11 mouse cellular contexts compared by ENCODE assay signal in the genomic region with DNA sequence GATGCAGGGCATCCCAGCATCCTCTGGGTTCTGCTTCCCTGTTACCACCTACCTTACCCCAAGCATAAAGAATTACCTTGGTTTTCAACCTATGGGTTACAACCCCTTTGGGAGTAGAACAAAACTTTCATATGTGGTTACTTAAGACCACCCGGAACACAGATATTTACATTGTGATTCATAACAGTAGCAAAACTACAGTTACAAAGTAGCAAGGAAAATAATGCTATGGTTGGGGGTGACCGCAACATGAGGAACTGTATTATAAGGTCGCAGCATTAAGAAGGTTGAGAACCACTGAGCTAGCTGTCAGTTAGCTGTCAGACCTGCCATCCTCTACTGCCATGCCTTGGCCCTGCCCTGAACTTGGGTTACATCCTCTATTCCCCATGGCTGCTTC. TPM values are rescaled to one million over a fixed set of nuclear protein-coding genes. Genes with fewer than 3 reads are reported as not detected.
DNase-seq lines count a peak whose midpoint lies in the region; ATAC-seq lines count a peak whose summit lies in the region.
"Had no signal": no experiment of that assay in that cellular context is flagged by ENCODE, and none has a peak within 500 bp of the region (broad histone marks: within the 10 kb centered on the region; RNA-seq: fewer than 3 reads in every experiment).

No protein-coding gene starts in this region.

- H3K27me3 ChIP-seq in heart, embryonic 11.5 days (ENCODE audit: control insufficient read depth, insufficient read depth, low read length): no peaks in the 10 kb centered on the region
- H3K27me3 ChIP-seq in megakaryocyte, embryonic 14.5 days (replicated peaks): peaks cover 21% of the 10 kb centered on the region
- H3K27me3 ChIP-seq in intestine, embryonic 15.5 days (replicated peaks): no peaks in the 10 kb centered on the region
- H3K27me3 ChIP-seq in splenic B cell, adult 2 months (ENCODE audit: control insufficient read depth, insufficient read depth, low read length, poor library complexity, severe bottlenecking): no peaks in the 10 kb centered on the region
- H3K27me3 ChIP-seq: Patski had no signal

- peak overlapping the region; percentile 85 for H3K4me2 ChIP-seq in heart, embryonic 11.5 days
- H3K4me2 ChIP-seq in intestine, embryonic 15.5 days (replicated peaks): peak overlapping the region; percentile 65
- H3K4me2 ChIP-seq: liver, embryonic 15.5 days had no signal

- no peak for DNase-seq in heart, postnatal 10 days
- peak; percentile 57 for DNase-seq in splenic B cell, adult 2 months (ENCODE audit: low read depth, low spot score)
- no peak for DNase-seq in cerebellum, adult 9-10 months
- no peak for DNase-seq in left cerebral cortex, adult 11 months (ENCODE audit: low spot score)
- DNase-seq: gastrocnemius, postnatal 10 days had no signal

- intact Hi-C loops in heart, postnatal 10 days (cut with DNase I): no loop called here

- H3K4me3 ChIP-seq in heart, embryonic 11.5 days (ENCODE audit: low read depth, low read length): no peak overlapping the region
- peak overlapping the region; percentile 97 for H3K4me3 ChIP-seq in megakaryocyte, embryonic 14.5 days (replicated peaks)
- no peak overlapping the region for H3K4me3 ChIP-seq in intestine, embryonic 15.5 days (replicated peaks)
- H3K4me3 ChIP-seq: liver, embryonic 15.5 days had no signal

- H3K9me3 ChIP-seq in heart, embryonic 11.5 days (replicated peaks; ENCODE audit: control insufficient read depth, low read length): no peaks in the 10 kb centered on the region
- no peaks in the 10 kb centered on the region for H3K9me3 ChIP-seq in megakaryocyte, embryonic 14.5 days
- H3K9me3 ChIP-seq in intestine, embryonic 15.5 days: no peaks in the 10 kb centered on the region
- H3K9me3 ChIP-seq: liver, embryonic 15.5 days had no signal

- H3K36me3 ChIP-seq in heart, embryonic 11.5 days (ENCODE audit: control insufficient read depth, insufficient read depth, low read length): peaks cover 14% of the 10 kb centered on the region; the same call in 1 of the 2 replicates
- peaks cover 49% of the 10 kb centered on the region for H3K36me3 ChIP-seq in megakaryocyte, embryonic 14.5 days (replicated peaks; ENCODE audit: low read length)
- peaks cover 7% of the 10 kb centered on the region; the same call in 1 of the 2 replicates for H3K36me3 ChIP-seq in intestine, embryonic 15.5 days
- peaks cover 11% of the 10 kb centered on the region for H3K36me3 ChIP-seq in splenic B cell, adult 2 months (ENCODE audit: control insufficient read depth, insufficient read depth, low read length, poor library complexity, severe bottlenecking)

- ATAC-seq in heart, embryonic 11.5 days (replicated peaks; ENCODE audit: insufficient number of reproducible peaks, low FRiP score, low TSS enrichment): no peak
- no peak for ATAC-seq in megakaryocyte, adult 5-6 weeks (ENCODE audit: poor library complexity, severe bottlenecking)
- ATAC-seq in intestine, embryonic 15.5 days: no peak
- ATAC-seq: Patski had no signal

- no peak overlapping the region for H3K9ac ChIP-seq in heart, embryonic 11.5 days (ENCODE audit: low read depth, low read length)
- H3K9ac ChIP-seq in intestine, embryonic 15.5 days: no peak overlapping the region
- H3K9ac ChIP-seq: liver, embryonic 15.5 days had no signal

- no peak overlapping the region for H3K27ac ChIP-seq in heart, embryonic 11.5 days (ENCODE audit: low read depth, low read length)
- H3K27ac ChIP-seq in intestine, embryonic 15.5 days: no peak overlapping the region
- H3K27ac ChIP-seq: liver, embryonic 15.5 days had no signal

- H3K4me1 ChIP-seq in heart, embryonic 11.5 days (ENCODE audit: control insufficient read depth, insufficient read depth, low read length): peaks cover 33% of the 10 kb centered on the region
- H3K4me1 ChIP-seq in megakaryocyte, embryonic 14.5 days: peaks cover 96% of the 10 kb centered on the region
- H3K4me1 ChIP-seq in intestine, embryonic 15.5 days (replicated peaks): peaks cover 44% of the 10 kb centered on the region

- WGBS in heart, embryonic 11.5 days (ENCODE audit: insufficient replicate concordance): 89% methylated on average over 3 of the region's 3 CpGs
- 84% methylated on average over 3 of the region's 3 CpGs for WGBS in intestine, embryonic 15.5 days

RNA-seq across cellular contexts. Expression of a gene that starts 2.7 kb away (rescaled TPM):
- 61.6 and 63.8 TPM in 2 replicates for polyA plus RNA-seq in heart, embryonic 11.5 days (2014; fragmentation: Nextera tagmentation; extraction: Ambion mirVana)
- total RNA-seq in heart, postnatal 10 days (2021): 10 to 100 TPM; 39.9 to 42.8 TPM
- polyA plus RNA-seq in megakaryocyte, embryonic 14.5 days (2012; ENCODE audit: insufficient read depth, low replicate concordance): 395 and 472 TPM in 2 replicates
- 102 and 108 TPM in 2 replicates for total RNA-seq in megakaryocyte, adult 5-6 weeks (2015)
- 88.0 and 90.7 TPM in 2 replicates for total RNA-seq in megakaryocyte, adult 5-6 weeks (2017)
- 99.1 and 103 TPM in 2 replicates for polyA plus RNA-seq in intestine, embryonic 15.5 days (2015; fragmentation: Nextera tagmentation; extraction: Ambion mirVana)

RNA-seq across cellular contexts. Expression of a gene that starts 7.9 kb away (rescaled TPM):
- polyA plus RNA-seq in heart, embryonic 11.5 days (2014; fragmentation: Nextera tagmentation; extraction: Ambion mirVana): 44.7 and 45.8 TPM in 2 replicates
- 10 to 100 TPM; 45.9 to 47.7 TPM for total RNA-seq in heart, postnatal 10 days (2021)
- 6.6 and 12.1 TPM in 2 replicates for polyA plus RNA-seq in megakaryocyte, embryonic 14.5 days (2012; ENCODE audit: insufficient read depth, low replicate concordance)
- total RNA-seq in megakaryocyte, adult 5-6 weeks (2015): 1.1 and 1.7 TPM in 2 replicates
- 0.98 and 1.5 TPM in 2 replicates for total RNA-seq in megakaryocyte, adult 5-6 weeks (2017)
- 22.6 and 23.2 TPM in 2 replicates for polyA plus RNA-seq in intestine, embryonic 15.5 days (2015; fragmentation: Nextera tagmentation; extraction: Ambion mirVana)
